Mouse (Mus musculus) neural tube, postnatal 0 days (tissue): ENCODE data around the gene Rnpepl1. TPM values are rescaled to one million over a fixed set of nuclear protein-coding genes. Genes with fewer than 3 reads are reported as not detected.

ENCODE experiments used
- polyA plus RNA-seq: library from polyadenylated mRNA; unstranded; fragments of >200 nt; fragmentation: Nextera tagmentation; extraction: Ambion mirVana; gene quantifications from 2 replicates; pipeline ENCODE4 v1.2.1, GENCODE M21; 2015

Rnpepl1 gene
- polyA plus RNA-seq = 32.9 and 36.7 TPM in 2 replicates

DNA sequence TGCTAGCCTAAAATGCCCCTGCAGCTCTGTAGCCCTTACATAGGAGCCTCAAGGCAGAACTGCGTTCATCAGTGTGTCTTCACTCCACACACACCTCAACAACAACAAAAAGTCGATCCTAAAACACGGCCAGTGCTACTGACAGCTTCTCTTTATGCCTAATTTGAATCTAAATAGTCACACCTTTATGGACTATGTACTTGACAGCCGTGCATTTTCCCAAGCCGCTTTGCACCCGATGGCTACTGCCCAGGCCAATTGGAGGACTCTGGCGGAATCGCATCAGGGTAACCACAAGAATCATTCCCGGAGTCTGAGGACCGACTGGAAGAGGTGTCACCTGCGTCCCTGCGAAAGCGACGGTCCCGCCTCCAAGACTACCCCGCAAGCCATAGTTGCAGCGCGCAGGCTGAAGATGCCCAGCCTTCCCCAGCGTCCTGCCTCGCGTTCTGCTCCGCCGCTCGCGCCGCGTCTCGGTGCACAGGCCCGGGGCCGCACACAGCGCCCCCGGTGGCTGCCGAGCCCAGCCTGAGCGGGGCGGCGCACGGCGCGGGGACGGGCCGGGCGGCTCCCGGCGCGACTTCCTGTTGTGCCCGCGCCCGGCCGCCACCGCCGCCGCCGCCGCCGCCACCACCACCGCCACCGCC lies at the start of gene Rnpepl1:
Gene Rnpepl1 (plus strand): TSS at position 545 of the 647 bp plus-strand sequence.

DNA sequence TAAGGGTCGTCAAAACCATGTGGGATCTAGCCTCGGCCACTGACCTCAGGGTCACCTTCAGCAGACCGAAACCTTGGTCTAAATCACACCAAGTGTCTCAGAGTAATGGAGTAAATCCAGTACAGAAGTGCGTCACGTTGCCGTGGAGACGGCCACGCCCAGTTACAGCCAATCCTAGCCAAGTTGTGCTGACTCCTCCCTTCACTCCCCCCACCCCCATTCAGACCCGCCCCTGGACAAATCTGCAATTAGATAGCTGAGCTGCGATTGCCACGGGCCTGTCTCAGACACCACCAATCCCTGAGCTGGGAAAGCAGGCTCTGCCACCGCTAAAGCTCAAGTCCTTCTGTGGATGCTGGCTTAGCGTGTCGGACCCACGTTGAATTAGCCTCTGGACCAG lies 7.8 kb upstream of the Rnpepl1 start, which contains the start of gene Ankmy1:
Gene Ankmy1 (minus strand): TSS at position 121 of the 400 bp plus-strand sequence.

DNA sequence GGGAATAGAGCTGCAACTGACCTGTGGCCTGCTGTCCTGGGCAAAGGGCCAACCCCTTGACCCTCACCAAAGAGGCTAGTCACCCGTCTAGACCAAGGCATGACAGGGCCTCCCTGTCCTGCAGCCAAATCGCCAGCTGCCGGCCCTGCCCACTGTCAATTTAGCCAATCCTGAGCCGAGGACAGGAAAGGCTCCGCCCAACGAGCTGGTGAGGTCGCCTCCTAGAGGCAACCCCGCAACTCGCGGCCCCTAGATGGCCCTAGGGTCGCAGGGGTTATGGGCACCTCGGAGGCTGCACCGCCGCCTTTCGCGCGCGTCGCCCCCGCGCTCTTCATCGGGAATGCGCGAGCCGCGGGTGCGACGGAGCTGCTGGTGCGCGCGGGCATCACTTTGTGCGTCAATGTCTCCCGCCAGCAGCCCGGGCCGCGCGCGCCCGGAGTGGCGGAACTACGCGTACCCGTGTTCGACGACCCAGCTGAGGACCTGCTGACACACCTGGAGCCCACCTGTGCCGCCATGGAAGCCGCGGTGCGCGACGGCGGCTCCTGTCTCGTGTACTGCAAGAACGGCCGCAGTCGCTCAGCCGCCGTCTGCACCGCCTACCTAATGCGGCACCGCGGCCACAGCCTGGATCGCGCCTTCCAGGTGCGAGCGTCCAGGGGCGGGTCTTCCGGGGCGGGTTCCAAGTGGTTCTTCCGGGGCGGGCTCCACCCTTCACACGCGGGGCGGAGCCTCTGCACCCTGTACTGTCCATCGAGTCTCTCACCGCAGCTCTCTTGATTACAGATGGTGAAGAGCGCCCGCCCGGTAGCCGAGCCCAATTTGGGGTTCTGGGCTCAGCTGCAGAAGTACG lies 3.6 kb upstream of the Rnpepl1 start, which contains the start of gene Dusp28:
Gene Dusp28 (plus strand): TSS at position 203 of the 853 bp plus-strand sequence.

DNA sequence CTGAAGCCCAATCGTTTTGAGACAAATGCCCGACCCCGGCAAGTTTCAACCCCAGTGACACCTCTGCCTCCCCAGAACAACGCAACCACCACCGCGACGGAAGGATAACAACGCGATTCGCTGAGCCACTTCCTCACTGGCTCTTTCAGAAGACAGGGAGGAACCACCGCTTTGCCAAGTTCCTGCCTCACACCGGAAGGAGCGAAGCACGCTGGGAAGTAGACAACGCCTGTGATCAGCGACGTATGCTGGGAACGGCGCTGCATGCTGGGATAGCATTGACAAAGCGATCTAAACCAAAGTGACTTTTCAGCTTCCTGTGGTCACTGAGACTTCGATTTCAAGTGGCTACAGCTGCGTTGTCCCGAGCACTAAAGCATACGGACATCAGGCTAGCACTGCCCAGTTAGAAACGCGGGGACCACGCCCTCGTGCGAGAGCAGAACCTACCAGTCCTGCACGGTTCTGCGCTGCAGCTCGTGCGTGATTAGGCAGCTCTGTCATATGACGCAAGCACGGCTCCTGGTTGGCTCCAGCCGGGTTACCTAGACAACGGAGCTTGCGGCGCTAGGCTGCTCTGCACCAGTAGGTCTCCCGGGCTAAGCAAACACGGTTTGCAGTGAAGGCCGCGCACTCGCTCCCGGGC lies 23.7 kb downstream of the Rnpepl1 start, which contains the start of gene Capn10:
Gene Capn10 (plus strand): TSS at position 195 of the 646 bp plus-strand sequence.

DNA sequence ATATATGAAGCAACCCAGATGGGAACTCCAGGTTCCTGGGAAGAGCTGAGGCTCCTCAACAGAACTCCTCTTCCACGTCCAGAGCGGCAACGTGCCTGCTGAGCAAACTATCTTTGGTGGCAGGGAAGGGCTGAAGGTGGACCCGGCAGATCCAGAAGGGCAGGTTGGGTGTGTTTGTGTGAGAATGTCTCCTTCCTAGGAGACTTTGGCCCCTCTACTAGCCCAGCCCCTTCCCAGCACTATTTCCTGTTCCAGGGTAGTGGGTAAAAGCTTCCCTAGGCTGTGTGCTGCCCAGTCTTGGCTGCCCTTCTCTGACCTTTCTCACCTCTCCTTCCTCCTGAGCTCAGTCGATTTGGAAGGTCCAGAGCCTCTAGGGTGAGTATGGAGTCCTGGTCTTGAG lies 40.0 kb downstream of the Rnpepl1 start, which contains the start of gene Gpr35:
Gene Gpr35 (plus strand): TSS at position 259 of the 400 bp plus-strand sequence.

Other genes with a start within 250 kb of the Rnpepl1 start
- 54.3 and 63.1 TPM in 2 replicates for gene Gpc1, start 79.1 kb upstream of the Rnpepl1 start, polyA plus RNA-seq
- gene Ankmy1, start 7.9 kb upstream of the Rnpepl1 start, polyA plus RNA-seq = 0.09 and 0.10 TPM in 2 replicates
- 22.5 and 22.9 TPM in 2 replicates for gene Dusp28, start 3.8 kb upstream of the Rnpepl1 start, polyA plus RNA-seq
- gene Capn10, start 23.6 kb downstream of the Rnpepl1 start, polyA plus RNA-seq = 58.2 and 64.1 TPM in 2 replicates
- gene Gpr35, start 40.1 kb downstream of the Rnpepl1 start, polyA plus RNA-seq = 0.21 and 0.27 TPM in 2 replicates
- not detected in 2 replicates for gene Aqp12, start 95.6 kb downstream of the Rnpepl1 start, polyA plus RNA-seq
- gene Kif1a, start 191.2 kb downstream of the Rnpepl1 start, polyA plus RNA-seq = 639 and 734 TPM in 2 replicates
- 0.18 TPM in 1 of 2 replicates, not detected in the other for gene Agxt, start 224.5 kb downstream of the Rnpepl1 start, polyA plus RNA-seq